Mouse (Mus musculus): ENCODE data around the gene Itpkb. TPM values are rescaled to one million over a fixed set of nuclear protein-coding genes. Genes with fewer than 3 reads are reported as not detected.

Itpkb gene
- total RNA-seq, 2 experiments from 2014 or later, result 14.0 to 14.3 TPM

GRCm38 (mm10) chr1:180426405-180426804, 96.1 kb downstream of the Itpkb start:
- DNase-seq (ENCODE audit: low spot score in 2 of 2), result no peak
- intact Hi-C loops (cut with DNase I), result loop anchor here (5.0 to 10.0 kb wide), 2 partner anchors 159 to 252 kb away; no protein-coding TSS in a partner anchor

GRCm38 (mm10) chr1:180427685-180428084, 97.4 kb downstream of the Itpkb start:
- intact Hi-C loops (cut with DNase I), result loop anchor here (2.0 to 10.0 kb wide), 3 partner anchors 121 to 253 kb away; no protein-coding TSS in a partner anchor
- DNase-seq (ENCODE audit: low spot score in 2 of 2), result peak; percentile 56 to 83

GRCm38 (mm10) chr1:180428101-180428712, 97.9 kb downstream of the Itpkb start:
- peak; percentile 70 to 88 for DNase-seq (ENCODE audit: low spot score in 2 of 2)
- intact Hi-C loops (cut with DNase I), result loop anchor here (2.0 to 10.0 kb wide), 3 partner anchors 121 to 253 kb away; no protein-coding TSS in a partner anchor

GRCm38 (mm10) chr1:180428871-180429270, 98.6 kb downstream of the Itpkb start:
- no peak for DNase-seq (ENCODE audit: low spot score in 2 of 2)
- intact Hi-C loops (cut with DNase I), result loop anchor here (2.0 to 10.0 kb wide), 3 partner anchors 120 to 254 kb away; no protein-coding TSS in a partner anchor

- DNase-seq (ENCODE audit: low spot score in 2 of 2), result no peak
- intact Hi-C loops (cut with DNase I), result loop anchor here (2.0 to 10.0 kb wide), 4 partner anchors 119 to 332 kb away; no protein-coding TSS in a partner anchor
Measured at GRCm38 (mm10) chr1:180429819-180430218, 99.5 kb downstream of the Itpkb start.

GRCm38 (mm10) chr1:180431833-180432232, 101.5 kb downstream of the Itpkb start:
- DNase-seq (ENCODE audit: low spot score in 2 of 2), result no peak
- intact Hi-C loops (cut with DNase I), result loop anchor here (5.0 kb wide), 1 partner anchor 330 kb away; no protein-coding TSS in a partner anchor

GRCm38 (mm10) chr1:180433098-180433538, 102.8 kb downstream of the Itpkb start:
- no peak for DNase-seq (ENCODE audit: low spot score in 2 of 2)
- intact Hi-C loops (cut with DNase I), result loop anchor here (5.0 kb wide), 1 partner anchor 329 kb away; no protein-coding TSS in a partner anchor

GRCm38 (mm10) chr1:180433796-180434566, 103.7 kb downstream of the Itpkb start:
- intact Hi-C loops (cut with DNase I), result loop anchor here (2.0 to 5.0 kb wide), 3 partner anchors 49 to 328 kb away; partner anchors contain the start of gene Stum
- DNase-seq (ENCODE audit: low spot score in 2 of 2), result peak; percentile 71 to 77

- DNase-seq (ENCODE audit: low spot score in 2 of 2), result no peak
- intact Hi-C loops (cut with DNase I), result loop anchor here (2.0 to 5.0 kb wide), 3 partner anchors 48 to 327 kb away; partner anchors contain the start of gene Stum
Measured at GRCm38 (mm10) chr1:180434925-180435324, 104.6 kb downstream of the Itpkb start.

GRCm38 (mm10) chr1:180439496-180439895, 109.2 kb downstream of the Itpkb start:
- no peak for DNase-seq (ENCODE audit: low spot score in 2 of 2)
- intact Hi-C loops (cut with DNase I), result no loop called here

- DNase-seq (ENCODE audit: low spot score in 2 of 2), result no peak
- intact Hi-C loops (cut with DNase I), result no loop called here
Measured at GRCm38 (mm10) chr1:180444411-180444810, 114.1 kb downstream of the Itpkb start.

- intact Hi-C loops (cut with DNase I), result no loop called here
- DNase-seq (ENCODE audit: low spot score in 2 of 2), result no peak
Measured at GRCm38 (mm10) chr1:180449641-180450040, 119.4 kb downstream of the Itpkb start.

GRCm38 (mm10) chr1:180458274-180458673, 128.0 kb downstream of the Itpkb start:
- no peak for DNase-seq (ENCODE audit: low spot score in 2 of 2)
- intact Hi-C loops (cut with DNase I), result no loop called here

GRCm38 (mm10) chr1:180458680-180459079, 128.4 kb downstream of the Itpkb start:
- no peak for DNase-seq (ENCODE audit: low spot score in 2 of 2)
- intact Hi-C loops (cut with DNase I), result no loop called here

- DNase-seq (ENCODE audit: low spot score in 2 of 2), result peak in 1 of 2 experiments; percentile 61
- intact Hi-C loops (cut with DNase I), result loop anchor here (5.0 kb wide), 1 partner anchor 107 kb away; the partner anchor contains the start of gene Parp1
Measured at GRCm38 (mm10) chr1:180460721-180461120, 130.4 kb downstream of the Itpkb start.

- DNase-seq (ENCODE audit: low spot score in 2 of 2), result peak in 1 of 2 experiments; percentile 60
- intact Hi-C loops (cut with DNase I), result loop anchor here (5.0 kb wide), 1 partner anchor 105 kb away; the partner anchor contains the start of gene Parp1
Measured at GRCm38 (mm10) chr1:180462396-180462795, 132.1 kb downstream of the Itpkb start.

- intact Hi-C loops (cut with DNase I), result loop anchor here (5.0 kb wide), 1 partner anchor 104 kb away; the partner anchor contains the start of gene Parp1
- no peak for DNase-seq (ENCODE audit: low spot score in 2 of 2)
Measured at GRCm38 (mm10) chr1:180462983-180463475, 132.7 kb downstream of the Itpkb start.

- intact Hi-C loops (cut with DNase I), result loop anchor here (2.0 to 5.0 kb wide), 2 partner anchors 18 to 103 kb away; partner anchors contain the start of genes Parp1 and Stum
- peak in 1 of 2 experiments; percentile 67 for DNase-seq (ENCODE audit: low spot score in 2 of 2)
Measured at GRCm38 (mm10) chr1:180464357-180464756, 134.1 kb downstream of the Itpkb start.

- intact Hi-C loops (cut with DNase I), result loop anchor here (2.0 kb wide), 1 partner anchor 17 kb away; the partner anchor contains the start of gene Stum
Measured at GRCm38 (mm10) chr1:180465620-180466019, 135.3 kb downstream of the Itpkb start.

More at GRCm38 (mm10) chr1:180465620-180466019, 135.3 kb downstream of the Itpkb start:
- peak; percentile 45 to 61 for DNase-seq (ENCODE audit: low spot score in 2 of 2)
